Mouse (Mus musculus) urinary bladder, adult 2 months (tissue): Measurements from ENCODE around the gene Ptdss2. TPM values are rescaled to one million over a fixed set of nuclear protein-coding genes. Genes with fewer than 3 reads are reported as not detected.
A peak's percentile ranks its signal among the peaks of the same experiment; 100 is the strongest.

Experiments
- DNase-seq: peaks from one replicate; pipeline ENCODE4 v3.0.0; 2022; ENCODE audit warnings: low spot score
- polyA plus RNA-seq: library from polyadenylated mRNA; depleted of rRNA; stranded (reverse); fragments of >200 nt; gene quantifications from 2 replicates; pipeline ENCODE4 v1.2.3, GENCODE M21; 2012

Gene Ptdss2
- polyA plus RNA-seq, 1 experiment = 27.7 TPM

- peak; percentile 81 for DNase-seq
Observed at GRCm38 (mm10) chr7:141122689-141123516, 721 bp downstream of the Ptdss2 start.

DNA sequence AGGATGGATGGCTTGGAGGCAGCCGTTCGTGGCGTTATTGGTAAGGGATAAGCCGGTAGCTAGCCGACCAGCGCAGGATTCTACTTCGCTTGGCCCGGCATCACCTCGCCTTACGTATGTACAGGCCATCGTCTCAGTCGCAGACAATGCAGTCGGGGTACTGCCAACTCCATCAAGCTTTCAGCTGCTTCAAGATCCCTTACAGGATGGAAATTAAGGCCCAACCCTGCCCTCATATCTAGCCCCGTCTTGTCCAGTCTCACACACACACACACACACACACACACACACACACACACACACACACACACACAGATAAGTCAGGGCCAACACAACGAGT, 1.3 kb downstream of the Ptdss2 start:
- DNase-seq = no peak

GRCm38 (mm10) chr7:141131024-141131820, 9.0 kb downstream of the Ptdss2 start:
- DNase-seq = peak; percentile 73

DNA sequence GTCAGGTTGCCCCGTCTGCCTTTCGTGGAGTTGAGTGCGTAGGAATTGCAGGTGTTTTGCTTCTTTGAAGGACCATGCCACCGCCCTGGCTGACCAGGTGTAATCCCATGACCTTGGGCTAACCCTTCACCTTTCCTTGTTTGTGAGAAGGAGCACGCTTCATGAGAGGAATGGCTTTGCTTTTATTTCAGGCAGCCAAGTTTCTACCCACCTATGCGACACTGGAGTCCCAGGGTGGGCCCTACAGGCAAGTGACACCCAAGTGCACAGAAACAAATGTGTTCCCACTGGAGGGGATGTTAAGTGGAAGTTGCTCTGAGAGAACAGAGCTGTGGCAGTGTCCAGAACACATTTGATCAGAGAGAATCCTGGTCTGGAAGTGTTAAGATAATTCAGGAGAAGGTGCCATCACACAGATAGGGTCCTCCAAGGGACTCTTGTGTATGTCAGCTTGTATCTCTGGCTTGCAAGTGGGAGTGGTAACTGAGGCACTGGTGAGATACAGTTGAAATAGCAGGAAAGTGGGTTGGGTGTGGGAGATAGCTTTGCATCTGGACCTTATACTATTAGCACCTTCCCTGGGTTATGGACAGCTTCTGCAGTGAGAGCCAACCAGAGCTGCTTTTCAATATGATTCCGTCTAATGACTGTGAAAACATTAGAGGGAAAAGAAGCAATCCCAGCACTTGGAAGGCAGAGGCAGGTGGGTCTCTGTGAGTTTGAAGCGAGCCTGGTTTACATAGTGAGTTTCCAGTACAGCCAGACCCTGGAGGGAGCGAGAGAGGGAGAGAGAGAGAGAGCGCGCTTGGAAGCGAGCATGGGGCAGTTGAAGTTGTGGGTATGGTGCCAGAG, 9.9 kb downstream of the Ptdss2 start:
- DNase-seq = no peak

- no peak for DNase-seq
Observed at GRCm38 (mm10) chr7:141141326-141141725, 19.1 kb downstream of the Ptdss2 start.

DNA sequence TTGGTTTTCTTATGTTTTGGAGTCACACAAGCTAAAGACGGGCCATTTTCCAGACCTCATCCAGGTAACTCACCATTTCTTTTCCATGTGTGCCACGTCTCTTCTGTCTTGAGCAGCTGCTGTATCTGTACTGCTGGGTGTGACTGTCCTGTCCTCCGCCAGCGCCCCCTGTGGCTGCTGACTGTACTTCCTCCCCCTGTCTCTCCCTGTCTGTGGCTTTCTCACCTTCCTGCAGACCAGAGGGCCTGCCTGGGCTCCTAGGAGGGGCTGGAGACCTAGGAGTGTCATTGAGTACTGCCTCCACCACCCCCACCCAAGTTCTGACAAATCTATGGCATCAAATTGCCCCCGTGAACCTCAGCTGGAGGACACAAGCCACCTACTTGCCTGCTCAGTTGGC, 20.9 kb downstream of the Ptdss2 start:
- DNase-seq = no peak

DNA sequence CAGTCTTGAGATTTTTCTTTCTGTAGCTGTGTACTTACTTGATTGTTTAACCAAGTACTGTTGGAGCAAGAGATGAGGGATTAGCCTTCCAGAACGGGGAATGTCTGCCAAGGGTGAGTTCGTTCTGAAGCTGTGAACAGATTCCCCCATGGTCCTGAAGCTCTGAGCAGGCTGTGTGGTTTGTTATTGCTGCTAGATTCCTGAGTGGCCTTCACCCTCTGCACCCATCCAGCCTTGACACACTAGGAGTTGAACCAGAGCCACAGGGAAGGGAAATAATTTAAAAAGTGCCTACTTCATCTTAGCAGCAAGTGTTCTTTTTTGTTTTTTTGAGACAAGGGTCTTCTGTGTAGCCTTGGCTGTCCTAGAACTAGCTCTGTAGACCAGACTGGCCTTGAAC, 21.7 kb downstream of the Ptdss2 start:
- DNase-seq = no peak

GRCm38 (mm10) chr7:141144650-141145049, 22.5 kb downstream of the Ptdss2 start:
- DNase-seq = no peak

GRCm38 (mm10) chr7:141145403-141145802, 23.2 kb downstream of the Ptdss2 start:
- no peak for DNase-seq

GRCm38 (mm10) chr7:141146043-141146595, 23.9 kb downstream of the Ptdss2 start:
- no peak for DNase-seq

GRCm38 (mm10) chr7:141147044-141147443, 24.9 kb downstream of the Ptdss2 start:
- DNase-seq = no peak

DNA sequence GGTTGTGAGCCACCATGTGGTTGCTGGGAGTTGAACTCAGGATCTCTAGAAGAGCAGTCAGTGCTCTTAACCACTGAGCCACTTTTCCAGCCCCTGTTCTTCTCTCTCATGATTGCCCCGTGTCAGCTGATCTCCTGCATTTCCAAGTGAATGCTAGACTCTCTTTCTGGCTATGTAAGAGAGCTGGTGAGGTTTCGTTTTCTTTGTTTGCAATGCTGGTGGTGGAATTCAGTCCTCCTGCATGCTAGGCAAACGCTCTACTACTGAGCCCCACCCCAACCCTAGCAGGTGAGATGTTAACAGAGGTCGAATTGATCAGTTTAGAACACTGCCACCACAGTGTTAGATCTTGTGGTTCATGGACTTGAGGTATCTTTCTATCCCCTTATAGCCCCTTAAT, 26.5 kb downstream of the Ptdss2 start:
- DNase-seq = no peak

GRCm38 (mm10) chr7:141155362-141155761, 33.2 kb downstream of the Ptdss2 start:
- DNase-seq = no peak

GRCm38 (mm10) chr7:141164397-141164796, 42.2 kb downstream of the Ptdss2 start:
- no peak for DNase-seq

DNA sequence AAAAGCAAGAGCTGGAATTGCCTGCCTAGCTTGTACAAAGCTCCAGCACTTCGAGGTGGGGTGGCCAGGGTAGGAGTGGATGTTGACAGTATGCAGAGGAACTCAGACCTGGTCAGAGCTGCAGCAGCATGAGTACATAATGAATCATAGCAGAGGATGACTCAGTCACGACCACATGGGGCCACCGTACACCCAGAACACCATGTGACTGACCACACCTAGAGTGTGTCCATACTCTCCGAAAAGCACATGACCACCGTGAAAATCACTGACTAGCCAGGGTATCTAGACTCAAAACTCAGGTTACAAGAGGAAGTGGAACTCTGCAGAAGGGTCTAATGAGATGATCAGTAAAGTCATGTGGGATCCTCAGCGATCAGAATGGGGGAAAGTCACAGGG, 42.7 kb downstream of the Ptdss2 start:
- DNase-seq = no peak

DNA sequence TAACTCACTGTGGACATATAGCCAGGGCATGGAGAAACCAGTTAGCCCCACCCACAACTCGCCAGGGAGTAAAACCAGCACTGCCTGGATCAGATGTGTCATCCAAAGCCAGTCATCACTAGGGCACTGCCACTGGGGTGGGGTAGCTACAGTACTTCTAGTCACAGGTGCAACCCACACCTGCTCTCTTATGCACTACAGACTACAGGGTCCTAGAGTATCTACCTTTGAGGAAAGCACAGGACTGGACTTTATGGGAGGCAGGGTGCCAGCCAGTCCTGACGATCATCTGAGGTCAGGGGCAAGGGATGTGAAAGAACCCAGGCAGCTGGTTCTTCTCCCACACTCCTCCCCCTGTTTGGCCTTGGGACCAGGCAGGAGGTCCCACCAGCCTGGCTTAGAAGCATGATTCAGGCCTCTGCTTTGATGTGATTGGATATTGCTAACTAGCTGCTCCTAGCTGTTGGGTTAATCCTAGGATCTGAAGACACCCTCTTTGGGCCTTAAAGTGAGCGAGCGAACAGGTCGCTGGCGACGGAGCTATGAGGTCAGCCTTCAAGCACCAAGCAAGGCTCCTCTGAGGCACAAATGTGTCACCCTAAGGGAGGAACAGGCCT, 45.8 kb downstream of the Ptdss2 start:
- DNase-seq = peak; percentile 36

DNA sequence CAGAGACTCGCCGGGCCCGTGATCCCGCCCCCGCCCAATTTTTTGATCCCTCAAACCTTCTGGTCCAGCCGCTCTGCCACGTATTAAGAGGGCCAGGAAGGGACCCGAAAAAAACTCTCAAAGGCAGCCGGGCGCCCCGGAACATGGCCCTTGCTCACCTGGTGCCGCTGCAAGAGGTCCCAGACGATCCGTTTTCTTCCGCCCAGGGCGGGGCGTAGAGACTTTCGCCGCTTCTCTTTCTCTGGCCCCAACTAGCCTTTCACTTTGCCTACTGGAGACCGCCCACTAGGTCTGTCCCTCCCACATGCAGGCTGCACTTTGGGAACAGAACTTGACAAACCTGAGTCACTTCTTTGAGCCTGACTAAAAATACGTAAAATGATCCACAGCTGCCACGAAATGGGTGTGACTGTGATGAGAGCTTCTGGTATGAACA, 46.4 kb downstream of the Ptdss2 start:
- DNase-seq = peak; percentile 59

- DNase-seq = no peak
Observed at GRCm38 (mm10) chr7:141169300-141169699, 47.1 kb downstream of the Ptdss2 start.

GRCm38 (mm10) chr7:141169866-141170265, 47.7 kb downstream of the Ptdss2 start:
- no peak for DNase-seq

DNA sequence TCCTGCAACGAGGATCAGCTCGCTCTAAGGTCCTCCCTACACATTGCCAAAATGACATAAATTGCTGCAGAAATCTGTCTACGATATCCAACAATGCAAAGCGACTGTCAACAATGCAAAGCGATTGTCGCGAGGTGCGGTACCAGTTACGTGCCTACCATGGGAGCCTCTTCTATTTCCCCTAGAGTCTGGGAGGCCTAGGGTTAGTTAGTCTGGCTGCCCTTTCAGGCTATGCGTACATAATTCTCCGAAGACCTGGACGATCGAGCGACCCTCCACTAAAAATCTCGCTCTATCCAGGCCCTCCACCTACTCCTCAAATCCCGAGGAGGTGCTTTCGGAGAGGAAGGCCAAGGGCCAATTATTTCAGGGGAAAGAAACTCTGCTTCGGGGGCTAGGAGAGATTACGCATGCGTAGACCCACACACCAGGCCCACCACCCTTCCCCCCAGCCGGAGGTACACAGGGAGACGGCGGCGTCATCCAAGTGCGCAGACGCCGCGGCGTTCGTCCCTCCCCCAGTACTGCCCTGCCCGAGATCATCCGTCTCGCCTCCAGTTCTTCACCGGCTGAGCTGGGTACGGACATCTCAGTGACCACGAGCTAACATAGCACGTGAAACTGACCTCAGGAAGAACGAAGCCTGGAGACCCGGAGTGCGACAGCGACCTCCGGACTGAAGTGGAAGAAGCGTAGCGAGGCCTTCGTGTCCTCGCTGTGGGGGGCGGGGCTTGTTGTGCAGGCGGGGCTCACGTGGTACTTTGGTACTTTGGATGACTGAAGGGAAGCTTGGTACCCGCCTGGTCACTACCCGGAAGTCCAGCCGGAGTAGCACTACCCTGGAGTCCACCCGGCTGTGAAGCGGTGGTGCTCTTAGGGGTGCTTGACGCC, 50.2 kb downstream of the Ptdss2 start, which contains the start of gene Rnh1:
TSS of gene Rnh1 (minus strand) at position 742 of the 891 bp plus-strand sequence.
- peak; percentile 79 for DNase-seq
